Mouse (Mus musculus) thymus, adult 2 months (tissue): ENCODE measurements at regions not wholly inside any gene's neighbourhood (a gene's known extent, or its start where the extent isn't known, plus 50 kb on each side); places are given as distances from the start of the nearest gene placed in this dataset.

Experiments used
- DNase-seq: peaks from one replicate; pipeline ENCODE4 v3.0.0; 2021
- H3K27ac ChIP-seq: fragments of 200-500 bp; 2 replicates; pipeline ENCODE4 v1.5.1; 2012; ENCODE audit warnings: low read length, control low read depth; ENCODE audit not compliant: control insufficient read depth, insufficient read depth
- H3K27me3 ChIP-seq: fragments of 200-500 bp; 2 replicates; pipeline ENCODE4 v1.6.1; 2012; ENCODE audit warnings: mild to moderate bottlenecking, low read length, moderate library complexity, mixed read lengths; ENCODE audit not compliant: control insufficient read depth, insufficient read depth
- H3K36me3 ChIP-seq: fragments of 200-500 bp; 2 replicates; pipeline ENCODE4 v1.6.1; 2012; ENCODE audit warnings: mild to moderate bottlenecking, low read length, moderate library complexity; ENCODE audit not compliant: control insufficient read depth, insufficient read depth
- H3K4me1 ChIP-seq: fragments of 200-500 bp; replicated peaks from 2 replicates; pipeline ENCODE4 v1.6.1; 2012; ENCODE audit warnings: low read length; ENCODE audit not compliant: control insufficient read depth, insufficient read depth
- H3K4me3 ChIP-seq: fragments of 200-500 bp; 2 replicates; pipeline ENCODE4 v1.5.1; 2012; ENCODE audit warnings: mild to moderate bottlenecking, low read length, control low read depth, moderate library complexity; ENCODE audit not compliant: control insufficient read depth, insufficient read depth
- CTCF ChIP-seq: fragments of 200-500 bp; IDR thresholded peaks from 2 replicates; pipeline ENCODE4 v1.5.1; 2012; ENCODE audit warnings: mild to moderate bottlenecking, control low read depth, low read length, moderate library complexity, borderline replicate concordance; ENCODE audit not compliant: control insufficient read depth, poor library complexity, insufficient read depth; ENCODE audit errors: extremely low read depth
- POLR2A ChIP-seq: fragments of 200-500 bp; IDR thresholded peaks from 2 replicates; pipeline ENCODE4 v1.6.1; 2012; ENCODE audit warnings: mild to moderate bottlenecking, low read length, control low read depth, moderate library complexity; ENCODE audit not compliant: control insufficient read depth, poor library complexity, insufficient read depth; ENCODE audit errors: extremely low read depth
- WGBS: fragments of 180-500 bp; shearing (Covaris S2); methylation state at CpG from one replicate; pipeline ENCODE4 v1.1.7; 2018; 5-methylcytosine and 5-hydroxymethylcytosine counted together

DNA sequence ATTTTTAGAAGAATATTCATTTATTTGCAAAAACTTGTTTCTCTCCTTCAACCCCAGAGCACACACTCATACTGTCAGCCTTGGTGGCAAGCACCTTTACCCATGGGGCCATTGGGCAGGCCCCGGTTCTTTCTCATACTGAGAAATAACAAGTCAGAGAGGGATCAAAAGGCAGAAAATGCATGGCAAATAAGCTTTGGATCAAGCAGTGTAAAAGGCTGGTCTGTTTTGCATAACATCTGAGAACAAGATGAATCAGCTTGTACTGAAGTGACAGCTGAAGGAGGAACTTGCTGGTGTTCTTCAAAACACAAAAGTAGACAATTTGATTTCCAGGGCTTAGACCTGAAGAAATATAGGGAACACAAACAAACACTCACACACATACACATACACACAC lies 74.6 kb upstream of the Ppm1h start:
- H3K27ac ChIP-seq = no peak overlapping the region; the same call in 1 of the 2 replicates
- WGBS = 76% methylated on average over 1 of the region's 1 CpGs
- H3K4me1 ChIP-seq = peaks cover 3% of the 10 kb centered on the region
- H3K4me3 ChIP-seq = no peak overlapping the region
- no peaks in the 10 kb centered on the region for H3K27me3 ChIP-seq
- no peak for TF ChIP-seq CTCF
- no peaks in the 10 kb centered on the region for H3K36me3 ChIP-seq
- DNase-seq = no peak

DNA sequence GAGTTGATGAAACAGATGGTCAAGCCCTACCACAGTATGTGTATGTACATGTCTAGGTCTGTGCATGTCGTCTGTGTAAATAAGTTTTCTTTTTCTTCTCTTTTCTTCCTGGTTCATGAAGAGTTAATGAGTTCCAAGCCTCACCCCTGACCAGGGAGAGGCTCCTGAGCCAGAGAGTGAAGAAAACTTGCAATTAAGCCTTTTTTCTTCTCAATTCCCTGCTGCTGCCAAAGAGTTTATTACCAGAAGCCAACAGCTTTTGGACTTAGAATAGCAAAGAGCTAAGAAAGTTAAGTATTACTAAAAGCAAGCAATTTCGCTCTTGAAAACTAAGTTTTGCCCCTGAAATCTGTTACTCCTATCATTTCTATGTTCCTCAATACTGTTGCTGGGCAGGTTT lies 65.3 kb upstream of the Ppm1h start:
- WGBS = 91% methylated on average over 2 of the region's 2 CpGs
- no peak overlapping the region for H3K4me3 ChIP-seq
- H3K36me3 ChIP-seq = no peaks in the 10 kb centered on the region
- no peaks in the 10 kb centered on the region for H3K27me3 ChIP-seq
- DNase-seq = no peak
- peaks cover 3% of the 10 kb centered on the region; the same call in 1 of the 2 replicates for H3K4me1 ChIP-seq
- H3K27ac ChIP-seq = no peak overlapping the region
- TF ChIP-seq POLR2A (no peak), CTCF (no peak)

DNA sequence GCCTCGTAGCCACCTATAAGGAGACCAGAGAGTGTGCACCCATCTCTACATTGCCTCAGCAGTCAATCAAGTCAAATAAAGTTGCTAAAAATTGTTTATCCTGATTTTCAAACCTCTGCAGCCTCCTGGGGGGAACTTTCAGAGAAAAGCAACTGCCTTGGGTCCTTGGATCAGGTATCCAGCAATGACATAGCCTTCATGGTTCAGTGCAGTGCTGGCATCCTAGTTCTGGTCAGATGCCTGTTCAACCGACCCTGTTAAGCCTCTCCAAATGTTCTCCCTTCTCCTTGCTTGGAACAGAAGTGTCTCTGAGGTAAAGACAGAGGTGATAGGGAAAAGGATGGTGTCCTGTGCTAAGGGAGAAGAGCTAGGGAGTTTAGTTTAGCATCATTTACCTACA lies 64.7 kb upstream of the Ppm1h start:
- peaks cover 3% of the 10 kb centered on the region; the same call in 1 of the 2 replicates for H3K4me1 ChIP-seq
- H3K27me3 ChIP-seq = no peaks in the 10 kb centered on the region
- TF ChIP-seq CTCF = no peak
- no peaks in the 10 kb centered on the region for H3K36me3 ChIP-seq
- no peak overlapping the region for H3K4me3 ChIP-seq
- H3K27ac ChIP-seq = no peak overlapping the region
- WGBS = 90% methylated on average over 2 of the region's 2 CpGs
- no peak for DNase-seq

DNA sequence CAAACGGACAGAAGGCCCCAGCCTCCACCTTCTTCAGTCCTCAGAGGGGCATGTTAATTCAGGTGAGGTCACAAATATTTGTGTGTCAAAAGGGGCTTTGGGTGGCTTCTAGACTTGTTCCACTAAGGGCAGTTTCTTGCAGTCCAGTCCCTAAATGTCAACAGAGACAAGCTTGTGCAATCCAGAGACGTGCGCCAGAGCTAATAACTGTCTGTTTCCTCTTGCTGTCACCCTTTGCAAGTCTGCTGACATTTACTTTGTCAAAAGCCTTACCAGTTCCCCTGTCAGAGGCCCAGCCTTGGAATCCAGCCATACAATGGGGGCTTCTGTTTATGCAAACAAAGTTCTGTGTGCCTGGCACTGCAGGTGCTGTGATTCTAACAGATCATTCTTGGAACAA lies 63.8 kb upstream of the Ppm1h start:
- WGBS = 88% methylated on average over 3 of the region's 3 CpGs
- DNase-seq = no peak

DNA sequence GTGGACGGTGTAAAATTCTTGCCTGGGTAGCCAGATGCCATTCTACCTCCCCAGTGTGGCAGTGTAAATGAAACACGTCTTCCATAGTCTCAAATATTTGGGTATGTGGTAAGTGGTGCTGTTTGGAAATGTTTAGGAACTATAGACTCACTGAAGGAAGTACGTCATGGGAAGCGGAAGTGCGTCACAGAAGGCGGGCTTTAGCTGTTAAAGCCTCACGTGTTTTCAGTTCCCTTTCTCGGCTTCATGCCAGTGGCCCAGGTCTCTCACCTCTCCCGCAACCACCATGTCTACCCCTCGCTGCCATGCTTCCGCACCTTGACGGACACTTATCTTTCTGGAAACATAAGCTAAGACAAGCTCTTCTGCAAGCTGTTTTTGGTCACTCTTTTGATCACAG lies 62.9 kb upstream of the Ppm1h start:
- no peak for TF ChIP-seq POLR2A
- TF ChIP-seq CTCF = no peak
- peaks cover 3% of the 10 kb centered on the region; the same call in 1 of the 2 replicates for H3K4me1 ChIP-seq
- WGBS = 97% methylated on average over 12 of the region's 12 CpGs

More for the DNA sequence above, 63.8 kb upstream of the Ppm1h start:
- TF ChIP-seq CTCF = no peak
- no peak for TF ChIP-seq POLR2A
- Histone ChIP-seq H3K4me3 (no peak overlapping the region), H3K27ac (no peak overlapping the region), H3K36me3 (no peaks in the 10 kb centered on the region), H3K27me3 (no peaks in the 10 kb centered on the region), H3K4me1 (peaks cover 3% of the 10 kb centered on the region; the same call in 1 of the 2 replicates)

DNA sequence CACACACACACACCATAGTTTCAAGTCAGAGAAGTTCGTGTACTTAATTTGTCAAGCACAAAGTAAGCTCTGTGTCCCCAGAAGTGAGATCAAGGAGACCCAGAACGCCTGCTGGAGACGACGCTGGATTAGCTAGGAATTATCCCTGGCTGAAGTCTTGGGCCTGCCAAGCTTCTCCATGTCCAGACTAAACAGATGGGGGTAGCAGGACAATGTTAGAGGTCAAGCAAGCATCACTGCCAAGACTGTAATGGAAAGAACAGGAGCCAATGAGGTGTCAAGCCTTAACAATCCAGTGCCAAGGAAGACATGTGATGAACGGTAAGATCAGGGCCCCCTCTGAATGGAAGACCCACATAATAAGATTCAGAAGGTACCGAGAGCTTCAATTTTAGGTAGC lies 62.2 kb upstream of the Ppm1h start:
- Histone ChIP-seq H3K4me3 (no peak overlapping the region), H3K36me3 (no peaks in the 10 kb centered on the region), H3K27ac (no peak overlapping the region), H3K4me1 (peaks cover 3% of the 10 kb centered on the region; the same call in 1 of the 2 replicates), H3K27me3 (no peaks in the 10 kb centered on the region)
- 94% methylated on average over 6 of the region's 6 CpGs for WGBS
- TF ChIP-seq POLR2A = no peak
- TF ChIP-seq CTCF = no peak
- DNase-seq = no peak

More for the DNA sequence above, 62.9 kb upstream of the Ppm1h start:
- Histone ChIP-seq H3K4me3 (no peak overlapping the region), H3K27ac (no peak overlapping the region), H3K27me3 (no peaks in the 10 kb centered on the region), H3K36me3 (no peaks in the 10 kb centered on the region)
- DNase-seq = no peak

DNA sequence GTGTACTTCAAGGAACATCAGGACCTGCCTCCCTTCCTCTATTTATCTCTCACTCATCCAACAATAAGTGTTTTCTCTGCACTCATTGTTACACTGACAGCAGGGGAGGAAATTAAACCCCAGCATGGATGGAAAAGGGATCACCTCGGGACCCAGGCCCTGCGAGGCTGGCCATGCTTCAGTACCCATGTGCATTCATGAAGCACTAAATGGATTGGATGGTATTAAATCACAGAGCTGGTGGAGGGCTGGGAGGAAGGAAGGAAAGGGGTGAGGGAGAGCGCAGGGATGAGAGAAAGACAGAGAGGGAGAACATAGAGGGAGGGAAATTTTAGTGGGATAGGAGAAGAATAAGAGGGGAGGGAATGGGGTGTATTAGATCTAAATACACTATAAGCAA lies 59.7 kb upstream of the Ppm1h start:
- WGBS = 90% methylated on average over 3 of the region's 3 CpGs
- Histone ChIP-seq H3K36me3 (no peaks in the 10 kb centered on the region), H3K27me3 (no peaks in the 10 kb centered on the region), H3K4me3 (no peak overlapping the region), H3K4me1 (peaks cover 3% of the 10 kb centered on the region; the same call in 1 of the 2 replicates), H3K27ac (no peak overlapping the region)
- TF ChIP-seq POLR2A (no peak), CTCF (no peak)
- DNase-seq = no peak
